Mouse (Mus musculus) brown adipose tissue, adult 24 weeks (tissue): Measurements from ENCODE around the gene Apoc1. TPM values are rescaled to one million over a fixed set of nuclear protein-coding genes. Genes with fewer than 3 reads are reported as not detected.

Experiments used
- H3K27ac ChIP-seq: fragments of 200-500 bp; replicated peaks from 2 replicates; pipeline ENCODE4 v1.5.1; 2012; ENCODE audit warnings: low read depth, mild to moderate bottlenecking, low read length
- H3K4me1 ChIP-seq: fragments of 200-500 bp; 2 replicates; pipeline ENCODE4 v1.6.1; 2012; ENCODE audit warnings: low read length, mixed read lengths; ENCODE audit not compliant: control insufficient read depth, insufficient read depth, insufficient read length
- H3K4me3 ChIP-seq: fragments of 200-500 bp; 2 replicates; pipeline ENCODE4 v1.5.1; 2012; ENCODE audit warnings: low read depth, mild to moderate bottlenecking, low read length, moderate library complexity; ENCODE audit not compliant: insufficient read depth
- polyA plus RNA-seq: library from polyadenylated mRNA; stranded (reverse); fragments of >200 nt; gene quantifications from 2 replicates; pipeline ENCODE4 v1.2.4, GENCODE M21; 2012; ENCODE audit not compliant: missing spikeins, insufficient read depth, insufficient read length

Apoc1 gene
- polyA plus RNA-seq, 1 experiment = 1,406 TPM

- no peak within 1 kb of the TSS for H3K4me3 ChIP-seq
- H3K27ac ChIP-seq = no peak within 1 kb of the TSS
- 0 out of 2 replicates have a peak, but pooled peaks cover 3% of the 10 kb centered on the region for H3K4me1 ChIP-seq
Measured at GRCm38 (mm10) chr7:19681202-19681694, 11.2 kb downstream of the Apoc1 start, which contains the start of the genes Gm44805 and Apoc4. Gm44805 (minus strand) TSS chr7:19681423. Apoc4 (minus strand) TSS chr7:19681479.

- H3K4me1 ChIP-seq = peaks cover 3% of the 10 kb centered on the region; the same call in 1 of the 2 replicates
- H3K27ac ChIP-seq = no peak overlapping the region
- no peak overlapping the region for H3K4me3 ChIP-seq
Measured at GRCm38 (mm10) chr7:19680702-19681101, 11.8 kb downstream of the Apoc1 start.

GRCm38 (mm10) chr7:19678901-19679300 is 13.6 kb downstream of the Apoc1 start:
- peaks cover 3% of the 10 kb centered on the region; the same call in 1 of the 2 replicates for H3K4me1 ChIP-seq
- no peak overlapping the region for H3K4me3 ChIP-seq
- H3K27ac ChIP-seq = no peak overlapping the region

- Histone ChIP-seq H3K27ac (no peak within 1 kb of the TSS), H3K4me3 (no peak within 1 kb of the TSS), H3K4me1 (peaks cover 3% of the 10 kb centered on the region; the same call in 1 of the 2 replicates)
Measured at GRCm38 (mm10) chr7:19677872-19678271, 14.6 kb downstream of the Apoc1 start, which contains the start of gene Apoc2. Apoc2 (minus strand) TSS chr7:19677941.

GRCm38 (mm10) chr7:19676662-19677061 is 15.8 kb downstream of the Apoc1 start:
- no peak overlapping the region for H3K4me3 ChIP-seq
- peaks cover 3% of the 10 kb centered on the region; the same call in 1 of the 2 replicates for H3K4me1 ChIP-seq
- H3K27ac ChIP-seq = no peak overlapping the region

GRCm38 (mm10) chr7:19675824-19676223 is 16.6 kb downstream of the Apoc1 start:
- Histone ChIP-seq H3K4me3 (no peak overlapping the region), H3K4me1 (peaks cover 3% of the 10 kb centered on the region; the same call in 1 of the 2 replicates), H3K27ac (no peak overlapping the region; the same call in 1 of the 2 replicates)

- Histone ChIP-seq H3K27ac (no peak overlapping the region), H3K4me1 (peaks cover 3% of the 10 kb centered on the region; the same call in 1 of the 2 replicates), H3K4me3 (no peak overlapping the region)
Measured at GRCm38 (mm10) chr7:19673083-19673699, 19.3 kb downstream of the Apoc1 start.

GRCm38 (mm10) chr7:19671511-19671910 is 20.9 kb downstream of the Apoc1 start:
- no peak overlapping the region for H3K4me3 ChIP-seq
- peaks cover under 1% of the 10 kb centered on the region; the same call in 1 of the 2 replicates for H3K4me1 ChIP-seq
- H3K27ac ChIP-seq = no peak overlapping the region

GRCm38 (mm10) chr7:19668947-19669721 is 23.3 kb downstream of the Apoc1 start:
- H3K4me3 ChIP-seq = peak overlapping the region; percentile 16; the same call in 1 of the 2 replicates
- peak overlapping the region; percentile 88 for H3K27ac ChIP-seq
- H3K4me1 ChIP-seq = no peaks in the 10 kb centered on the region

GRCm38 (mm10) chr7:19667434-19667833 is 25.0 kb downstream of the Apoc1 start:
- Histone ChIP-seq H3K4me3 (no peak overlapping the region), H3K27ac (peak overlapping the region; percentile 58), H3K4me1 (peaks cover 8% of the 10 kb centered on the region)

- peaks cover 8% of the 10 kb centered on the region for H3K4me1 ChIP-seq
- H3K27ac ChIP-seq = peak overlapping the region; percentile 58
- H3K4me3 ChIP-seq = no peak overlapping the region
Measured at GRCm38 (mm10) chr7:19666750-19667149, 25.7 kb downstream of the Apoc1 start.

GRCm38 (mm10) chr7:19664955-19665841 is 27.3 kb downstream of the Apoc1 start, which contains the start of gene Clptm1:
Clptm1 (minus strand) TSS chr7:19665033.
- Histone ChIP-seq H3K4me3 (peak within 1 kb of the TSS; percentile 86), H3K27ac (peak within 1 kb of the TSS; percentile 94), H3K4me1 (peaks cover 8% of the 10 kb centered on the region)

- Histone ChIP-seq H3K4me3 (peak overlapping the region; percentile 86), H3K4me1 (peaks cover 8% of the 10 kb centered on the region), H3K27ac (no peak overlapping the region; the same call in 1 of the 2 replicates)
Measured at GRCm38 (mm10) chr7:19664455-19664954, 28.0 kb downstream of the Apoc1 start.

- H3K4me1 ChIP-seq = peaks cover 8% of the 10 kb centered on the region
- no peak overlapping the region for H3K27ac ChIP-seq
- H3K4me3 ChIP-seq = peak overlapping the region; percentile 86
Measured at GRCm38 (mm10) chr7:19663940-19664339, 28.5 kb downstream of the Apoc1 start.
